Mouse (Mus musculus) mouse embryonic stem cell (cell line): Measurements from ENCODE around the gene Rabepk.
"Not testable (repeated sequence)": the region's sequence is repeated elsewhere in the genome, so short reads cannot be mapped to it uniquely, and the experiment has no call there.

Source experiments
- in situ Hi-C, 2 experiments: fragments of 300-500 bp; cut with MboI; formaldehyde crosslinking; loops; 1 replicate in 1 of 2; 3 replicates in 1 of 2; pipeline ENCODE4 v1.14.3; 2019 to 2020; ENCODE audit warnings: low sequenced_read_pairs in 2 of 2, low pct_unique_long_range_greater_than_20kb in 1 of 2, mixed read lengths in 1 of 2; ENCODE audit not compliant: unreplicated experiment in 1 of 2

Rabepk gene

GRCm38 (mm10) chr2:34799357-34800256 lies at the start of gene Rabepk:
Gene Rabepk, minus strand, starts transcription at chr2:34799912.
- in situ Hi-C loops, result no loop called here

- in situ Hi-C loops, result no loop called here
Observed at GRCm38 (mm10) chr2:34847702-34848101, 48.0 kb upstream of the Rabepk start.

GRCm38 (mm10) chr2:34843211-34843939 lies 43.7 kb upstream of the Rabepk start:
- in situ Hi-C loops, result no loop called here

GRCm38 (mm10) chr2:34841706-34842105 lies 42.0 kb upstream of the Rabepk start:
- in situ Hi-C loops, result no loop called here

- in situ Hi-C loops, result not testable (repeated sequence)
Observed at GRCm38 (mm10) chr2:34840143-34840542, 40.4 kb upstream of the Rabepk start.

GRCm38 (mm10) chr2:34835669-34836068 lies 36.0 kb upstream of the Rabepk start:
- in situ Hi-C loops, result no loop called here

- in situ Hi-C loops, result no loop called here
Observed at GRCm38 (mm10) chr2:34833624-34834023, 33.9 kb upstream of the Rabepk start.

GRCm38 (mm10) chr2:34832766-34833457 lies 33.2 kb upstream of the Rabepk start, which contains the start of gene Gm34653:
Gene Gm34653, plus strand, starts transcription at chr2:34833007.
- in situ Hi-C loops, result not testable (repeated sequence)

- in situ Hi-C loops, result not testable (repeated sequence)
Observed at GRCm38 (mm10) chr2:34830066-34830465, 30.4 kb upstream of the Rabepk start.

- in situ Hi-C loops, result no loop called here
Observed at GRCm38 (mm10) chr2:34828026-34828425, 28.3 kb upstream of the Rabepk start.

GRCm38 (mm10) chr2:34827591-34827990 lies 27.9 kb upstream of the Rabepk start:
- in situ Hi-C loops, result no loop called here

GRCm38 (mm10) chr2:34826460-34827231 lies 26.9 kb upstream of the Rabepk start:
- in situ Hi-C loops, result no loop called here

- in situ Hi-C loops, result no loop called here
Observed at GRCm38 (mm10) chr2:34825827-34826459, 26.2 kb upstream of the Rabepk start, which contains the start of gene Fbxw2. Gene Fbxw2, minus strand, starts transcription at chr2:34826311.

- in situ Hi-C loops, result no loop called here
Observed at GRCm38 (mm10) chr2:34818492-34818891, 18.8 kb upstream of the Rabepk start.

GRCm38 (mm10) chr2:34815893-34816292 lies 16.2 kb upstream of the Rabepk start:
- in situ Hi-C loops, result not testable (repeated sequence)

- in situ Hi-C loops, result no loop called here
Observed at GRCm38 (mm10) chr2:34812706-34813105, 13.0 kb upstream of the Rabepk start.

- in situ Hi-C loops, result no loop called here
Observed at GRCm38 (mm10) chr2:34810775-34811174, 11.1 kb upstream of the Rabepk start.

GRCm38 (mm10) chr2:34809568-34809967 lies 9.9 kb upstream of the Rabepk start:
- in situ Hi-C loops, result no loop called here
